Mouse (Mus musculus): Measurements from ENCODE around the gene Cwc25.
A peak's percentile ranks its signal among the peaks of the same experiment; 100 is the strongest.
"Not testable (repeated sequence)": the region's sequence is repeated elsewhere in the genome, so short reads cannot be mapped to it uniquely, and the experiment has no call there.

The Cwc25 gene

GRCm38 (mm10) chr11:97775186-97775585, 8.8 kb upstream of the Cwc25 start:
- no peak for DNase-seq (ENCODE audit: low read depth)

DNA sequence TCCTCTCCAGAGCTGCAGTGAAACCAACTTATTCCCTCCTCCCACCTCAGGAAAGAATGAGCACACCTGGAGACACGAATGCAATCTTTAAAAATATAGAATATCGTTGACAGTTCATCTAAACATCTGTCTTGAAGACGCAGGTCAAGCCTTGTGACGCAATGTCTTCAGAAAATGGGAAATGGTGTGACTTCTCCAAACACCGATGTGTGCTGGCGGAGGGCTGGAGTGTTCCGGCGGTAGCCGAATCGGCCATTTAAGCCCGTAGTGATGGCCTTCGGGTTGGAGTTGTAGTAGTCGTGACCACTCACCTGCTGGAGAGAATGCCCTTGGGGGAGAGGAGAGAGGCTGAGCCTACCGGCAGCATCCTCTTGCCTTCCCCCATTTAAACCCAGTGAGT, 5.1 kb upstream of the Cwc25 start:
- no peak for DNase-seq (ENCODE audit: low read depth)

DNA sequence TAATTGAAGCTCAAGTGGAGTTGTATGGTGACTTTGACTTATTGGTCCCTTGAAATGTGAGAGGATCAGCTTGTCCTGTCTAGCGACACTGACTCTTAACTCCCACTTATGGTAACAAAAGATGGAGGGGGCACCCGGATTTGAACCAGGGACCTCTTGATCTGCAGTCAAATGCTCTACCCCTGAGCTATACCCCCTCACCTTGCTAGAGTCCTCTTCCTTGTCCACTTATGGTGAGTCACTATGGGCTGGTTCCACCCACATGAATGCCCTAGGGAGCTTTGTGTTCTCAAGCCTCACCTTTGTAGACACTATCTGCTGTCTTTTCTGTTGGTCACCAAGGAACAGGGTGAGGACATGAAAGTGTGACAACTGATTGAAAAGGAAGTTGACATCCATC, 3.3 kb upstream of the Cwc25 start:
- no peak for DNase-seq (ENCODE audit: low read depth)

DNA sequence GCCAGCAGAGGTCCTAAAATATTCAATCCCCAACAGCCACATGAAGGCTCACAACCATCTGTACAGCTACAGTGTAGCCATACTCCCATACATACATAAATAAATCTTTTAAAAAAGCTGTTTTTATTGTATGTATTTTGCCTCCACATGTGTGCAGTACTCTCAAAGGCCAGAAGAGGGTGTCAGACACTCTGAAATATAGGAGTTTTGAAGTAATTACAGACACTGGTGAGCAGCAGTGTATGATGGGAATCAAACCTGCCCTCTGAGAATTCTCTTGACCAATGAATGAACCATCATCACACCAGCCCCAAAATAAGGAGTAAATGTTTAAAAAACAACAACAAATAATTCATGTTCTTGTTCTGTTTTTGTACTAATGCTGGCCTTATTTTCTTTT, 4.7 kb downstream of the Cwc25 start:
- DNase-seq (ENCODE audit: low read depth), result no peak

DNA sequence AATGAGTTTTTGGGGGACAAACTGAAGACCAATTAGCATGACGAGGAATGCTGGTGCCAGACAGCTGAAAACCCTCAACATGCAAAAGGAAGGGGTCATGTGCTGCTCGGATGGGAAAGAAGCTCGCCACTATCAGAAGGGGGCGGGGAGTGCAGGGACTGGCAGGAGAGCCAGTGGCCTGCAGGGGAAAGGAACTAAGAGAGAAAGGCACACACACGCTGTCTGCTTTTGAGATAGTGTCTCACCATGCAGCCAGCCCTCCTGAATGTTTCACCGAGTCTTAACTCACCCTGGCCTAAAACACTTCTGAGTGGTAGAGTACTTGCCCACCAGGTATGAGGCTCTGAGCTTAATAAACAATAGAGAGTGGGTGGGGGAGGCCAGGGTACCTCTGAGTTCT, 7.4 kb downstream of the Cwc25 start:
- DNase-seq (ENCODE audit: low read depth), result no peak

GRCm38 (mm10) chr11:97758125-97758524, 8.2 kb downstream of the Cwc25 start:
- no peak for DNase-seq (ENCODE audit: low read depth)

DNA sequence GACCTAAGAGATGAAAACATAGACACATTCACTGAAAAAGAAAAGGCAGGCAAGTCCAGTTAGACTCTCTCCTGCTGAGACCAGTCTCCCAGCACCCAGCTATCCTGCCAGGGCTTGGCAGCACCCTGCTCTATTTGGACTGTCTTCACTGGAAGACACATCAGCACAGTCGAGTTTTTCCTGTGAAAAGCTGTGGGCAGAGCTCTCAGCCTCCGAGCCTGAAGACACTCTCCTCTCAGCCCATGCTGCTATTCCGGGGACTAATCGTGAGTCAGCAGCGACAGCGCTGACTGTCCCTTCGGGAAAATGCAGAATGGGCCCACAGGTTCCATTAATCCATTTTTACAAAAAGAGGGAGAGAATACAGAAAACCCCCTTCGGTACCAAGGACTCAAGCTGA, 13.1 kb downstream of the Cwc25 start:
- DNase-seq (ENCODE audit: low read depth), result no peak

GRCm38 (mm10) chr11:97748496-97748895, 17.9 kb downstream of the Cwc25 start:
- no peak for DNase-seq (ENCODE audit: low read depth)

- DNase-seq (ENCODE audit: low read depth), result no peak
Measured at GRCm38 (mm10) chr11:97747773-97748172, 18.6 kb downstream of the Cwc25 start.

DNA sequence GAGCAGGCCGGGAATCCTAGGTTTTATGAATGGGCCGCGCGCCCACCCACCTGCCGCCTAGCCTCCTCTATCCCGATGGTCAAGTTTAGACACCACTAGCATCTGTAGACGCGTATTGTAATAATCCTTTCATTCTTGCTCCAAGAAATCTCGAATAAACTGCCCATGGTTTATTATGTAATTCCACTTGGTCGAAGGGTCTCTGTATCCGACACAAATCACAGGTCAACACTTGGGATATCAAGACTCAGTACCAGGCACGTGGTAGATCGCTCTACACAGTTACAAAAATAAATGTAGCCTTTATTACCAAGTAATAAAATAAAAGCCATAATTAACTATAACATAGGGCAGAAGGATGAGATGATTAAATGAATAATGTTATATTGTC, 21.0 kb downstream of the Cwc25 start:
- DNase-seq (ENCODE audit: low read depth), result no peak

DNA sequence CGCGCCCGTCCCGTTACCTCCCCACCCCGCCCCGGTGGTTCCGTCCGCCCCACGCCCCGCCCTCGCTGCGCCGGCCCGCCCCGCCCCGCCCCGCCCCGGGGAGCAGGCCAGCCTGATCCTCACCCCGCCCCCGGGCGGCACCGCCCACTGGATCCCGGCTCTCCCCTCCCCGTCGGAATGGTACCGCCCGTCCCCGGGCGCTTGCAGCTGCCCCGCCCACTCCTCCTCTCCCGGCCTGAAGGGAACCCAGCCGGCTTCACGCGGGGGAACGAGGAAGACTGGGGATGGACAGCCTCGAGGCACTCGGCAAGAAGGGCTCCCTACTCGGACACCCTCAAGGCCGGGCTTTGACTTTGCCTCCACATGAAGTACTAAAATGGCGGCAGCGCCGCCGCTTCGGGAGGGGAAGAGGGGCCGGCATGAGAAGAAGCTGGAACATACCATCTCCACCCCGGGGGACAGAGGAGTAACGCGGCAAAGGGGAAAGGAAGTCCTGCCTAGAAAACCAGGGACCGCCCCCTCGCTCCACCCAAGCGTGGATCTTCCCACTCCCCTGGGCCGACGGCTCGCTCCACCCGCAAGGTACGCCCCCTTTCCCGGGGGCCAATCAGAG, 21.5 kb downstream of the Cwc25 start:
- DNase-seq (ENCODE audit: low read depth), result peak; percentile 98

GRCm38 (mm10) chr11:97744063-97744717, 22.2 kb downstream of the Cwc25 start, which contains the start of gene Pip4k2b:
Pip4k2b (minus strand) TSS chr11:97744704.
- DNase-seq (ENCODE audit: low read depth), result no peak

GRCm38 (mm10) chr11:97743423-97743822, 22.9 kb downstream of the Cwc25 start:
- DNase-seq (ENCODE audit: low read depth), result peak; percentile 46

DNA sequence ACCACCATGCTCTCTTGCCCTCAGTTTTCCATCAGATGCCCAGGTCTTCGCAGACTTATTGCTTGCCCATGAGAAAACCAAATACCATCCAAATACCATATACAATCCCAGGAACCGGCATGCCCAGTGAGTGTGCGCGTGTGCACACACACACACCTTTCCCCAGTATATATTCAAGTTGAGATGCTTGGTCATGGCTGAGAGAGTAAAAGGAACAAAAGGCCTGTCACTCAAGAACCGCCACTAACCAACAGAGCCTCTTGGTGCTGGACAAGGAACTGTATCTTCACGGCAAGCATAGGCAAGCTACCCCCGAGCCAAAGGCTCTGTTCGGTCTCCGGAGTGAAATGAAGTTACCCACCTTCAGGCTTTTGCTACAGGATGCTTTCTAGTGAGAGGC, 23.8 kb downstream of the Cwc25 start:
- DNase-seq (ENCODE audit: low read depth), result no peak

- DNase-seq (ENCODE audit: low read depth), result no peak
Measured at GRCm38 (mm10) chr11:97742157-97742556, 24.2 kb downstream of the Cwc25 start.

- no peak for DNase-seq (ENCODE audit: low read depth)
Measured at GRCm38 (mm10) chr11:97740190-97740589, 26.2 kb downstream of the Cwc25 start.

- DNase-seq (ENCODE audit: low read depth), result peak; percentile 53
Measured at GRCm38 (mm10) chr11:97739155-97739554, 27.2 kb downstream of the Cwc25 start.

- peak; percentile 63 for DNase-seq (ENCODE audit: low read depth)
Measured at GRCm38 (mm10) chr11:97738703-97739102, 27.7 kb downstream of the Cwc25 start.

- DNase-seq (ENCODE audit: low read depth), result no peak
Measured at GRCm38 (mm10) chr11:97737600-97737999, 28.8 kb downstream of the Cwc25 start.

DNA sequence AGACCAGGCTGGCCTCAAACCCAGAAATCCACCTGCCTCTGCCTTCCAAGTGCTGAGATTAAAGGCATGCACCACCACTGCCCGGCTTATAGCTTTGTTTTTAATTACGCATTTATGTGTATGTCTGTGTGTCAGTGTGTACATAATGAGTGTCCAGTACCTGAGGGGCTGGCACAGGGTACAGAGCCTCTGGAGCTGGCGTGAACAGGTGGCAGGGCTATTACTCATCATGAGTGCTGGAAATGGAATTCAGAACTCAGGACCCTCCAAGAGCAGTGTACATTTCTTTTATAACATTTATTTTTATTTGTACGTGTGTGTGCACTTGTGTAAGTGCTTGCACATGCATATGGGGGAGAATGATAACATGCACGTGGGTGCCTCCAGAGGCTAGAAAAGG, 29.7 kb downstream of the Cwc25 start:
- no peak for DNase-seq (ENCODE audit: low read depth)

DNA sequence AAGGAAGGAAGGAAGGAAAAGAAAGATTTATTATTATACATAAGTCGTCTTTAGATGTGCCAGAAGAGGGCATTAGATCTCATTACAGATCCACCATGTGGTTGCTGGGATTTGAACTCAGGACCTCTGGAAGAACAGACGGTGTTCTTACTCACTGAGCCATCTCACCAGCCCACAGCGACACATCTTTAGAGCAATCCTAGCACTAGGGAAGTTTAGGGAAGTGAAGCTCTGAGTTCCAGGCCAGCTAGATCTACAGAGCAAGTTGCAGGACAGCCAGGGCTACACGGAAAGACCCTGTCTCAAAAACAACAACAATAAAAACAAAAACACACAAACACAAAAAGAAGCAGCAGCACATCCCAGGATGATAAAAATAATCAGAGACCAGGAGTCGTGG, 31.5 kb downstream of the Cwc25 start:
- DNase-seq (ENCODE audit: low read depth), result not testable (repeated sequence)

DNA sequence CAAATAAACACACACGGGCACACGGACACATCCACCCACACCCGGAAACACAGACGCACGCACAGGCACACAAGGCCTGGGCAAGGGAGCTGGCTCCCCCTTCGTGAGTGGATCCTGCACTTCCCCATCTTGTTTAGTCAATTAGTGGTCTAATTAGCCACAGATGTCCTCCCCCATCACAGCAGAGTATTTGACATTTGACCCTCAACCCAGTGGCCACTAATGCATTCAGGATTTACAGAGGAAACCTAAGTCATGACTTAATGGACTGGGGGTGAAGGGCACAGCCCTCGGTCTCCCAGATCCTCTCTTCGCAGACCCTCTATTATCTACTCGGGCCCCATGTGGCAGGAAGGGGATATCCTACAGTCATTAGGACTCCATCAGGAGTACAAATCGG, 32.7 kb downstream of the Cwc25 start:
- DNase-seq (ENCODE audit: low read depth), result no peak

- peak; percentile 65 for DNase-seq (ENCODE audit: low read depth)
Measured at GRCm38 (mm10) chr11:97728730-97729129, 37.6 kb downstream of the Cwc25 start.

GRCm38 (mm10) chr11:97728311-97728710, 38.0 kb downstream of the Cwc25 start:
- peak; percentile 84 for DNase-seq (ENCODE audit: low read depth)

Measured in naive thymus-derived CD4-positive, alpha-beta T cell, adult 2 months (primary cell).